Mouse (Mus musculus) embryonic fibroblast, embryonic 13.5 days (primary cell): ENCODE data around the gene Utp3.

Experiments used
- CTCF ChIP-seq: IDR thresholded peaks from 2 replicates; pipeline ENCODE4 v1.5.1; 2011; ENCODE audit warnings: mild to moderate bottlenecking, control low read depth, low read length, moderate library complexity, borderline replicate concordance; ENCODE audit not compliant: insufficient read depth
- POLR2A ChIP-seq: IDR thresholded peaks from 2 replicates; pipeline ENCODE4 v1.6.1; 2011; ENCODE audit warnings: low read depth, mild to moderate bottlenecking, control low read depth, low read length, moderate library complexity

DNA sequence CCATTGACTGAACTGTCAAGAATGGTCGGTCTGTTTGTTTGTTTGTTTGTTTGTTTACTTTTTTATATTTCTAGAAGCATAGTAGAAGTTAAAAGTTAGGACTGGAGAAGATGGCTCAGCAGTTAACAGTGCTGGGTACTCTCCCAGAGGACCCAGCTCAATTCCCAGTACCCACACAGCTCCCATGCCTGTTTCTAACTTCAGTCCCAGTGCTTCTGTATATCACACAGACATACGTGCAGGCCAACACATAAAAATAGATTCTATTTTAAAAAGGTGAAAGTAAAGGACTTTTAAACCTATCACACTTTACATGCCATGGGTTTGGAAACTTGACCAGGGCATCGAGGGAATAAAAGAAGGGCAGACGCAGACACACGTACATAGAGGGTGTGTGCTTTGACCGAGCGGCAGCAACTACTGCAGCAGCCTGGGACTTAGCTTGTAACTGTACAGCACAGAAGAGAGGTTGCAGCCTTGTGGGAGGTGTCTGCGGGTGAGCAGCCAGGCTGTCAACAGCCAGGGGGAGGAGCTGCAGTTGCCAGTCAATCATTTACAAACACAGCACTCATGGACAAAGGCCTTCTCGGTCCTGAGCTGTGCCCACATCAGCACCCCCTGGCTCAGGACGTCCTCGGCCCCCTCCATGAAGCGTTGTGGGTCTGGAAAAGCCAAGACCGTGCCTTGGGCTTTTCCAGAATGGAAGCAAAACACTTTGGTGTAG is 33.1 kb downstream of the Utp3 start:
- no peak for TF ChIP-seq POLR2A
- TF ChIP-seq CTCF = no peak
